Mouse (Mus musculus) right cerebral cortex, postnatal 10 days (tissue): ENCODE measurements around the gene Gm14139.
A peak's percentile ranks its signal among the peaks of the same experiment; 100 is the strongest.
"Not testable (repeated sequence)": the region's sequence is repeated elsewhere in the genome, so short reads cannot be mapped to it uniquely, and the experiment has no call there.

Experiments
- DNase-seq, 2 experiments: peaks; one replicate each; pipeline ENCODE4 v3.0.0; 2021; ENCODE audit warnings: low spot score in 2 of 2

The Gm14139 gene

DNA sequence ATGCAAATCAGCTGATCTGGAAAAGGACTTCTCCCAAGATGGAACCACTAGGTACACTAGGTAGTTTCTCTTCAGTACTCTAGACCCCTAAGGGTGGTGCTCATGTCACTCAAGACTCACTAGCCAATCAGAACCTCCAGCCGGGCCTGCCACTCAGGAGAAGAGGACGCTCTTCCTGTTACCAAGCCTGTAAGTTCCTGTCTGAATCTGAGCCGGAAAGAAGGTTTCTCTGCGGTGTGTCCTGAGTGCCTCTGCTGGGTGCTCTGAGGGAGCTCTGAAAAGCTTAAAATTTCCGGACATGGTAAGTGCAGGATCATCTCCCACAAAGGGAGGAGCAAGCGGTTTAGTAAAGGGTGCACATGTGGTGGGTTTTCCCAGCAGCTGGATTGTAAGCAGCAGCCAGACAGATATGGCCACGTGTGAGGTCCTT is at the start of gene Gm14139:
Gm14139 (plus strand) TSS at position 186 of the 430 bp plus-strand sequence.
- not testable (repeated sequence) for DNase-seq

DNA sequence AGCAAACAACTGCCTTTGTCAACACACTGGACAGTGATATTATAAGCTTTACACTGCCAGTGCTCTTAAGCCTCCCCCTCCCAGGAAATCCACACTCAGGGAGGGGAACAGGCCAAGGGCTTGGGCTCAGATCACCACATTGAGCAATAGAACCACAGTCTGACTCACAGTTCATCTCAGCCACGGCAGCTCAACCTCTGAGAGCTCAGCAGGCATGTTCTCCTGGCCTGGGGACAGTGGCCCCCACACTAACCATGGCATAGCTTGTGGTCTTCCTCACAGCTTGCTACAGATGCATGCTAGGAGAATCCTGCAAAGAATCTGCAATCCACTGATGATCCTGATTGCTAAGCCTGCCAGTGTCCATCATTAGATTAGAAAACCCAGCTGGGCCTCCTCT is 49.6 kb upstream of the Gm14139 start:
- not testable (repeated sequence) for DNase-seq

DNA sequence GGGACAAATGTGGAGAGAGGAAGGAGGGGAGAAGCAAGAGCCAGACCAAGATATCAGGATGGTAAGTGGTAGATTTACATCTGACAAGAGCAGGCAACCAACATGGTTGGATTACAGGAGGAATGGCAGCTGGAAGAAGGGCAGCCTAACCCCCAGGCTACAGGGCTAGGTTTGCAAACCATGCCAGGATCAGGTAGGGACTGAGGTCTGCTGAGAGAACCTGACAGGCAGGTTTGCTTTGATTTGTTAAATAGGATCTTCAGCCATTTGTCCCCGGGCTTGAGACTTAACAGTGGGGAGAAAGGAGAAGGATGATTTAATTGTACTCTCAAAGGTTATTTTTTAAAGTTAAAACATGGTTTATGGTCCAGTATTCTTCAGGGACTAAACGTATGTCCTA is 48.8 kb upstream of the Gm14139 start:
- no peak for DNase-seq

DNA sequence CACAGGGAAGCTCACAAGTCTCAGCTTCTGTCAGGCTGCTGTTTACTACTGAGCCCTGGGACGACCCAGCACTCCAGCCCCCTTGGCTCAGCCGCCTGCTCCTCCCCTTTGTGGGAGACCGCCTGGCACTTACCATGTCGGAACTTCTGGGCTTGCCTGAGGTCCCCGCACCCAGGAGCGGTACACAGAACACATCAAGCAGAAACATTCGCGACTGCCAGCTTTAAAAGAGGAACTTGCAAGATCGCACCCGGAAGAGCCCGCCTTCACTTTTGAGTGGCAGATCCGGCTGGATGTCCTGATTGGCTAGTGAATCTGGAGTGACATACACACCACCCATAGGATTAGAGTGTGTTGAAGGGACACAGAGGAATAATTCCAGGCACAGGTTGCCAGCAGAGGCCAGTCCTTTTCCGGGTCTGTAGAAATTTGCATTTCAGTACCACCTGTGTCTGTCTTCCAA is 45.1 kb upstream of the Gm14139 start, which contains the start of gene Zfp120:
Zfp120 (minus strand) TSS at position 274 of the 463 bp plus-strand sequence.
- peak; percentile 93 to 96 for DNase-seq

DNA sequence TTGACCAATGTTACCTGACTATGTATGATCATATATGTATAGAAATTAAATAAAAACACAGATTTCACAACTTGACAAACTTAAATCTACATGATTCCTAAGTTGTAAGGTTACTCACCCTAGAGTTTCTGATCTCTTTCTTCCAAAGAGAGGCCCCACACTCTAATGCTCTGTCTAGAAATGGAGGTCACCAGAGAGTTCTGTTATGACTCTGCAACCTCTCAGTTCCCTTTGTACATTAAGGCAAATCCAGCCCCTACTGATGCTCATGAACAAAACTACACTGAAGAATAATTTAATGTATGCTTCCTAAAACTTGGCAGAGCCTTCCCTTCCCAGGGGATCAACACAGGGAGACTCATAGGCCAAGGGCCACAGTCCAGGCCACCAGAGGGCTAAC is 14.9 kb upstream of the Gm14139 start:
- DNase-seq = no peak

DNA sequence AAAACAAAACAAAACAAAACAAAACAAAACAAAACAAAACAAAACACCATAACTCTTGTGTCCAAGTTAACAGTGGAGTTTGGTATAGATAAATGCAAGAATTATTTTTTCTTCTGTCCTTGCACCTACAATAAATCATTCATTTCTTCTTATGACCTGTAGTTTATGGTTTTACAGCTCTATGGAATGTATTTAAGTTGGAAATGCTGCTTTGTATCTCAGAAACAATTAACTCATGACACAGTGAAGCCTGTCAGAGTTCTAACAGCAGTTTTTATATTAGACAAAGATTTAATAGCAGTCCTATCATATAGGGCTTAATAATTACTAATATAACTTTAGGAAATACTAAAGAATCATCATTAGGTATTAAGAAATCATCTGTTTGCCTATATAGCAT is 7.7 kb upstream of the Gm14139 start:
- DNase-seq = no peak

DNA sequence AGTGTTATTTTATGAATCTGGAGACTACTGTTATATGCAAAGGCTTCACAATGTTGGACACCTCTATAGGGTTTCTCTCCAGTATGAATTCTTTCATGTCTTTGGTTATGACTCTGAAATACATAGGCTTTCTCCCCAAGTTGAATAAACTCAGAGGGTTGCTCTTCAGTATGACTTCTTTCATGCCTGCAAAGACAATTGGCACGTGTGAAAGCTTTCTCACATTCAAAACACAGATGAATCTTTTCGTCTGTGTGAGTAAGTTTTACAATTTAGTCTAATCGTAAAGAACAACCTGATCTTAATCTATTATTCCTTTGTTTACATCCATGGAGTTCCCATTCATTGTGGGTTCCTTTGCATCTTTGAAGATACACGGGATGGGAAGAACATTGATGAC is 2.0 kb upstream of the Gm14139 start, which contains the start of gene Gm10770:
Gm10770 (minus strand) TSS at position 101 of the 400 bp plus-strand sequence.
- not testable (repeated sequence) for DNase-seq

DNA sequence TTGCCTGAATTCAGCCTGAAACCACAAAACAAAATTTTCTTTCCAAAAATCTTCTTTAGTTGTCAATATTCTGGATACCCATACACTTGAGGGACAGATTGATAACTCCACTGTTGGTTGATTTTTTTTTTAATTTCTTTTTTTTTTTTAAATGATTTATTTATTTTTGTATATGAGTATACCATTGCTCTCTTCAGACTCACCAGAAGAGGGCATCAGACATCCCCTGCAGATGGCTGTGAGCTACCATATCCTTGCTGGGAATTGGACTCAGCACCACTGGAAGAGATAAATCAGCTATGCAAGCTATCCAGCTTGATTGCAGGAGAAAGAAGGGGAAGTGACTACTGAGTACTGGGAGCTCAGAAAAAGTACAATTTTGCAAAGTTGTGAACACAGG is 509 bp upstream of the Gm14139 start:
- not testable (repeated sequence) for DNase-seq

DNA sequence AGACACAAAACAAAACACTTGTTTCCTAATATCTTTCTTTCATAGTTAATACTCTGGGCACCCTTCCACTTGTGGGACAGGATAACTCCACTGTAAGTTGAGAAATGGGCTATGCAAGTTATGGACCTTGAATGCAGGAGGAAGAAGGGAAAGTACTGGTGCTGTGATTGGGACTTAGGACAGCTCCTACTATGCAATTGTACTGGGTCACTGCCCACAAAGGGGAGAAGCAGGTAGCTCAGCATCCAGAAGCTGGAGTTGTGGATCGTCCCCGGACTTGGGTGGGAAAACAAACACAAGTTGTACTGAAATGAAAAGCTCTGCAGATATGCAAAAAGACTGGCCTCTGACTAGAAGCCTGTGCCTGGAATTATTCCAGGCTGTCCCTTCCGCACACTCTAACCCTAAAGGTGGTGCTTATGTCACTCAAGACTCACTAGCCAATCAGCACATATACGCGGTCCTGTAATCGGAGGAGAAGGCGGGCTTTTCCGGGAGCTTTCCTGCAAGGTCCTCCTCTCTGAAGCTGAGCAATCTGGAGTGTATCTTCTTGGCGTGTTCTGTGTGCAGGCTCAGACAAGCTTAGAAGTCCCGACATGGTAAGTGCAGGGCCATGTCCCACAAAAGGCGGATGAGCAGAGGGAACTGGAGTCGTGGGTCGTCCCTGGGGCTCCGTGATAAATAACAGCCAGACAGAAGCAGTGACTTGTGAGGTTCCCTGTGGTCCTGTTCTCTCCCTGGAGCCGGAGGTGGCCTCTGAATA is 36.2 kb downstream of the Gm14139 start, which contains the start of gene Zfp937:
Zfp937 (plus strand) TSS at position 474 of the 763 bp plus-strand sequence.
- DNase-seq = peak; percentile 88 to 94

DNA sequence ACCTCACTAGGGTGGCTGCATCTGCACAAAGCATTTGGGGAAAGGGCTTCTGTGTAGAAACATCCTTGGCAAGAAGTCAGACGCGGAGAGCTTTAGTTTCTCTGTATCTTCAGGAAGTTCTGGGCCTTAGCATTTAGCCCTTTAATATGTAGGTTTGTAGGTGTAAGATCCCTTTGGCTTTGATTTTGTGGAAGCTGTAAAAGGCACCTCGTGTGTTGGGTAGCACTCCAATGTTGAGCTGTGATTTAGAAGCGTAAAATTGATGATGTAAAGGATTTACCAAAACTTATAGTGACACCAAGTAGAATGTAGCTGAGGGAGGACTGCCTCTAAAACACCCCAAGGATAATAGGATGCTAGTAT is 36.8 kb downstream of the Gm14139 start:
- not testable (repeated sequence) for DNase-seq

DNA sequence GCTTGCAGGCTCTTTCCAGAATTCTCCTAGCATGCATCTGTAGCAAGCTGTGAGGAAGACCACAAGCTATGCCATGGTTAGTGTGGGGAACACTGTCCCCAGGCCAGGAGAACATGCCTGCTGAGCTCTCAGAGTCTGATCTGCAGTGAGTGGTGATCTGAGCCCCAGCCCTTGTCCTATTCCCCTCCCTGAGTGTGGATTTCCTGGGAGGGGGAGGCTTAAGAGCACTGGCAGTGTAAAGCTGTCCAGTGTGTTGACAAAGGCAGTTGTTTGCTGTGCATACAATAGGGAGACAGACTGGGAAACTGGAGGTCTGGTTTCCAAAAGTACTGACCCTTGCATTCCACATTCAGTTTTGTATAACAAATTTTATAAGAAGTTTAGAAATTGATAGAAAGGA is 41.7 kb downstream of the Gm14139 start:
- not testable (repeated sequence) for DNase-seq
